Mouse (Mus musculus): Measurements from ENCODE around the gene Slc6a4. TPM values are rescaled to one million over a fixed set of nuclear protein-coding genes. Genes with fewer than 3 reads are reported as not detected.

Gene Slc6a4
- 1 to 10 TPM in 1 of 2 experiments, under 1 TPM in 1; 0.79 to 1.2 TPM for total RNA-seq (2021)
- long read RNA-seq, experiment 1 = 0 reads
- long read RNA-seq, experiment 2 = 0 reads

GRCm38 (mm10) chr11:76997916-76998704 lies at the start of gene Slc6a4:
Gene Slc6a4, plus strand, starts transcription at chr11:76998603.
- no peak for DNase-seq

GRCm38 (mm10) chr11:76953536-76953935 lies 44.9 kb upstream of the Slc6a4 start:
- DNase-seq = no peak

DNA sequence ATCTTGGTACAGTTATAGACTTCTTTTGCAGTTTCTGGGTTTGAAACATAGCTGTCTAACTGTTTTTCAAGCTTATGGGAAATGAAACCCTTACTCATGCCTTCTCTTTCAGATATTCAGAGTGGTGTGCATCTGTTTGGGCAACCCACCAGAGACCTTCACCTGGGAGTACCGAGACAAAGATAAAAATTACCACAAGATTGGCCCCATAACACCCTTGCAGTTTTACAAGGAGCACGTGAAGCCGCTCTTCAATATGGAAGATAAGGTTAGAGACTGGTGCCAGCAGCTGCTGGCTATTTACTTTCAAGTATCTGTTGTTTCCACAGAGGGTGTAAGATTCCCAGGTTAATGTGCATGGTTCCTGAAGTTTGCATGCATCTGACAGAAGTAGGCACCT lies 32.7 kb upstream of the Slc6a4 start:
- DNase-seq = no peak

DNA sequence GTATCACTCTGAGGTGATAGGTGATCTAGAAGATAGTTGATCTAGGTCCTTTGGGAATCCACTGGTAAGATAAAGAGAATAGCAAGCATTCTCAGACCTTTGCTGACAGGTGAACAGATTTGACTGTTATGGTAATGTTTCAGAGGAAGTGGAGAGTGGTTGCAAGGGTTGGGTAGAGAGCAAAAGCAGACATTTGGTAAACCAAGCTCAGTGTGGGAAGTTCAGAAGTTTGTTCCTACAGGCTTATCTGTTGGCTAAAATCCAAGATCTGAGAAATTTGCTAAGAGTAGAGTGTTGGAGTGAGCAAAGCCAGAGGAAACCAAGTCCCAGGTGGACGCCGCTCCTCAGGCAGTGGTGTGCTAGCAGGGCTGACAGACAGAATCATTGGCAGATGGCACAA lies 28.1 kb upstream of the Slc6a4 start:
- no peak for DNase-seq

DNA sequence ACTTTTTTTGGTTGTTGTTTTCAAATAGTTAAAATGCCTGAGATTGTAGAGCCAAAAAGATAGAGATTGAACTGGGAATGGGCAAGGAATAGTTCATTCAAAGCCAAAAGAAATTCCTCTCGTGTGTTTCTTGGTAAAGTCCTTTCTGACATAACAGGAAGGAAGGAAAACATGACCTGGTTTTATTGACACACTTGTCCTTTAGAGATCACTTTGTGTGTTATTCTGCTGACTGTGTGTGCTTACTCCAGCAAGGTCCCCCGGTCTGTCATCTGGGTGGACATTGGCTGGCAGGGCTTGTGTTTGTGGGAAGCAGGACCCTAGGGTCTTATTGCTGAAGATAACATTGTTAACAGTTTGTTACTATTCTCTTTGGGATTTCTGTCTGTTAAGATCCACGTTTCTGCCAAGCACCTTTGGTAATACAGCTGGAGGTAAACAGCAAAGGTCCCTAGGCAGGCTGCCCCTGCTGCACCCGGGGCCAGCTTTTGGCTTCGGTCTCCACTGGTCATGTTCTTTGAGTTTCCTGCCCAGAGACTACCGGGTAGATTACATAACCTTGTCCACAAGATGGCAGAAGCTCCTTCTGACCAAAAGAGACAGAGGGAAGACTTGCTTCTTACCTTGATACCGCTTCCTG lies 23.6 kb upstream of the Slc6a4 start:
- no peak for DNase-seq

DNA sequence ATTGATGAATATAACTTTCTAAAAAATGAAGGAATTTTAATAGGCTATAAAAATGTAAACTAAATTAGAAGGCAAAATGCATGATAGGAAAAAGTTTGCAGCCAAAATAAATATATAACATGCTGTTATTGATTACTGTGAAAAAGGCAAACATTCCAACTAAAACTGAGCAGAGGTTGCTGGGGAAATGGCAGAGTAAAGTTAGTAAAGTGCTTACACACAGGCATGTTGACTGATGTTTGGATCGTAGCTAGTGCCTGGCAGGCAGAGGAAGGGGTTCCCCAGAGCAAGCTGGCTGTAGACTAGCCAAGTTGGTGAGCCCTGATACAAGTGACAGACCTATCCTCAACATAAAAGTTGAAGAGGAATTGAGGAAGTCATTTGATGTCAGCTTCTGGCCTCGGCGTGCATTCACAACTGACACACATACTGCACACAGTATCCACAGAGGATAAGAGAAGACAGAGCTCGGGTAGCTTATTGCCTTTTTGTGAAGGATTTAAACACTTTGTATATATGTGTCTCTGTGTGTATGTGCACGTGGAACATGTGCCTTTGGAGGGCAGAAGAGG lies 16.7 kb upstream of the Slc6a4 start:
- DNase-seq = no peak

GRCm38 (mm10) chr11:76982415-76982814 lies 16.0 kb upstream of the Slc6a4 start:
- DNase-seq = no peak

DNA sequence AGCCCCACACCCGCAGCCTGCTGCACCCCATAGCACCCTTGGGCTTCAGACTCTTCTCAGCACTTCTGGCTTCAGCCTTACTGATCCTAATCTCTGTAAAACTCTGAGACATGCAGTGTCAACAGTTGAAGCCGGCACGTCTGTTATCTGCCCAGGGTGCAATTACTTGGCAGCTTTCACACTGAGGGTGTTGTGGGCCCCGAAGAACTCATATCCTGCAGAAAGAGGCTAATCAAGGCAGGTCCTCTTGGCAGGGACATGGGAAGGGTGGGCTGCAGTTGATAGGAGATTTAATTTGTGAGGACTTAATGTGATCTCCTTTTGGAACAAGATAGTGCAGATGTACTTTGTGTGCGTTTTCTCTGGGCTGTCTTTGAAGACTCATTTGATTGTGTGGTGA lies 14.8 kb upstream of the Slc6a4 start:
- DNase-seq = no peak

GRCm38 (mm10) chr11:76984173-76984572 lies 14.2 kb upstream of the Slc6a4 start:
- no peak for DNase-seq

GRCm38 (mm10) chr11:76990839-76991238 lies 7.6 kb upstream of the Slc6a4 start:
- no peak for DNase-seq

DNA sequence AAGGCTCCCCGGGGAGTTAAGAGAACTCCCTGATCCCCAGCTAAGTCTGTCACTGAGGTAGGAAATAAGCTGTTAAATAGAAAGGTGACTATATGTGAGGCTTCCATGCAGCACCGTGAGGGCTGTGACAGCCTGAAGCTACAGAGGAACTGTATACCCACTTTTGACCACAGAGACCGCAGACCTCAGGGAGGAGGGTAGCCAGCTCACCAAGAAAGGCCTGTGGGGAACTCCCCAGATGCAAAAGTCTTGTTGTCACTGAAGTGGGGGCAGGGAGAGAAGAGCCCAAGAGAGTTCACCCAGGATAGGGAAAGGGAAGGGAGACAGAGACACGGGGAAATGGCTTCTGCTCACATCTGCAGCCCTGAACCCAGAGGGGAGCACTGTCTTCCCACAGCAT lies 5.5 kb upstream of the Slc6a4 start:
- no peak for DNase-seq

- no peak for DNase-seq
Measured at GRCm38 (mm10) chr11:76995966-76996672, 2.3 kb upstream of the Slc6a4 start.

- DNase-seq = peak; percentile 75
Measured at GRCm38 (mm10) chr11:76997305-76997704, 1.1 kb upstream of the Slc6a4 start.

DNA sequence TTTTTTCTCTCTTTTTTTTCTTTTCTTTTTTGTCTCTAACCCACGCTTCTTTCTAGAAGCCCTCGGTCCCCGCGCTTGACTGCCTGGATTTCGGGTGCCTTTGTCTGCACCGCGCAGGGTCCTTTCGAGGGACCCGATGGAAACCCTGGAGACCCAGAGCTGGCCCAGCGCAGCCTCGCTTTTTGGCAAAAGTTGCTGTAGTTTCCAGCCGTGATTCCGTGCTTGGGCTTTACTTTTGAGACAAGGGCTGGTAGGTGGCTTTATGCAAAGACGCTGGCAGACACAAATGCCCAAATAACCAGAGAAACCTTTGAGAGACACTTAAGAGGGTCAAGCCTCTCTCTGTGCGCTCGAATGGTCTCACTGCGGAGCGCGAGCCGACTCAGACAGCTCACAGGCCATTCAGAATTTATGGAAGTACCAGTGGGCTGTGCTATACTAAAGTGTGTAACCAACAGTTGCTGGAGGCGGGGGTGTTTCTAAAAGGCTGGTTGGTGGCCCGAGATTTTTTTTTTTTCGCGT lies 363 bp downstream of the Slc6a4 start:
- no peak for DNase-seq

- no peak for DNase-seq
Measured at GRCm38 (mm10) chr11:77000741-77001140, 2.3 kb downstream of the Slc6a4 start.

DNA sequence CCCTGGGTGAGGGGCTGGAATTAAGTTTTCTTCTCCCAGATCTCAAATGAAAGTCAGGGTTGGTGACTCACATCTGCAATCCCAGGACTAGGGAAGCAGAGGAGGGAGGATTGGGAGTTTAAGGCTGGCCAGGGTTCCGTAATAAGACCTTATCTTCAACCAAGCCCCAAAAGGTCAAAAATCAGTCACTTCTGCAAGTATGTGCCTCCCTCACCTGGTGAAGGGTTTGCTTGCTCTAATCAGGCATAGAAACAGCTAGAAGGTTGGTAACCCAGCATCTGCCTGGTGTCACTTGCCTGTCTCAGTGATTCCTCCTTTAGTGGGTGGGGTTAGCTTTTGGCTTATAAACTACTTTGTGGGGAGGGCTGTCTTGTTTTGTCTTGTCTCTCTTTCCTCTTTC lies 4.0 kb downstream of the Slc6a4 start:
- DNase-seq = no peak

GRCm38 (mm10) chr11:77005881-77006280 lies 7.5 kb downstream of the Slc6a4 start:
- DNase-seq = no peak

GRCm38 (mm10) chr11:77006616-77007015 lies 8.2 kb downstream of the Slc6a4 start:
- DNase-seq = no peak

GRCm38 (mm10) chr11:77009069-77010025 lies 10.9 kb downstream of the Slc6a4 start:
- no peak for DNase-seq

DNA sequence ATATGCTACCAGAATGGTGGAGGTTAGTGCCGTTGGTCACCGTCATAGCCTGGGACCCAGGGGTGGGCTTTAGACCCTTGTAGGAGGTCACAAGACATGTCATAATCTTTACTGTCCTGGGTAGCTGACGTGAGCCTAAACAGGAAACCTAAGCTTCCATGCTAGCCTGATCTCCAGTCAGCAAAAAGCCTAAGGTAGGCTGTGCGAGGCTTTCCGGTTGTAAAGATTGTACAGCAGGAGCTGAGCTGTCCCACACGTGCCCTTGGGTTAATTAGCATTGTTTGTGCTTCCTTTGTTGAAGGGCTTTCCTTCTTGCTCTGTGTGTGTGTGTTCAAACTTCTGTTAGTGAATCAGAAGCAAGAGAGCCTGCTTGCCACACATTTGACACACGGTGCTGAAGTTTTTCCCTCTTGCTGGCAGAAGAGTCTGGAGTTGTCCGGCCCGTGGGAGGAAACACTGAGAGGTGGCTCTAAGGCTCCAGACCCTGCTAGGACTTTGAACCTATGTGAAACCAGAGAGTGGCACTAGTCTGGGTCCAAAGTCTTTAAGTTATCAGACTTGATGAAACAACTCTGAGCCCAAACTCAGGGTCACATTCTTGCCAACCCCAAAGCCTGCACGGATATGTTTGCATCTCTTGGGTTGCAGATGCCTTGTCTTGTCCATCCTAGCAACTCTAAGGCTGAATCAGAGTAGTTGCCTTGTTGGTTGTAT lies 12.5 kb downstream of the Slc6a4 start:
- no peak for DNase-seq

GRCm38 (mm10) chr11:77018046-77018445 lies 19.6 kb downstream of the Slc6a4 start:
- DNase-seq = no peak
